In the genomic region with DNA sequence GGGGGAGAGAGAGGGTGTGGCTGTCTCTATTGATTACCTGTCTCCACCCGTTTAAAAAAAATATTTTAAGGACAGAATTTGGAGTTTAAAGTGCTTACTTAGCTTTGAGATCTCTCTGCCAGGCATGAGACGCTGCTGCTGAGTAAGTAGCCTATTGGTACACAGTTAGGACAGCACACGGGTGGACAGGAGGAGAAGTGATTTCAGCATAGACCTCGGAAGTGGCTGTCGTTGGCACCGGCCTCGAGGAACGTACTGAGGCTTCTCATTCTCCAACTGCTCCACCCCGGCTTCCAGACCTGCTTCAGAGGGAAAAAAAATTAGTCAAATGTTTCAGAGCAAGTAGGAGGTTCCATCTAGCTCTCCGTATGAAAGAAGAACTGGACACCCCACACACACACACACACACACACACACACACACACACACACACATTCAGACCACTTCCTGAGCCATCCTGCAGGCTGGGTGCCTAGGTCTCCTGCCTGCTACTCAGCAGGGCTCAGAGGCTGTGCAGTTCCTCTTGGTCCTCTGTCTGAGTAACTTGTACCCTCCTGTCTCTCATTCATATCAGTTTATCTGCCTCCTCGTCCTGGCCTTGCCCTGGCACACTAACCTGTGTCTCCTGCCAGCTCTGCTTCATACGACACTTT, we compare ENCODE assay signal across 39 mouse cellular contexts. TPM values are rescaled to one million over a fixed set of nuclear protein-coding genes. Genes with fewer than 3 reads are reported as not detected.
DNase-seq lines count a peak whose midpoint lies in the region; ATAC-seq and TF ChIP-seq lines count a peak whose summit lies in the region.
"Had no signal": no experiment of that assay in that cellular context is flagged by ENCODE, and none has a peak within 500 bp of the region (broad histone marks: within the 10 kb centered on the region; RNA-seq: fewer than 3 reads in every experiment).

No protein-coding gene starts in this region.

- H3K9ac ChIP-seq in liver, postnatal 0 days (replicated peaks): no peak overlapping the region
- no peak overlapping the region for H3K9ac ChIP-seq in midbrain, postnatal 0 days (replicated peaks; ENCODE audit: low read length, poor library complexity, severe bottlenecking)
- H3K9ac ChIP-seq: embryonic facial prominence, embryonic 13.5 days; heart, embryonic 15.5 days; hindbrain, embryonic 12.5 days; intestine, embryonic 15.5 days; liver, embryonic 15.5 days; neural tube, embryonic 15.5 days had no signal

- no peak for TF ChIP-seq CTCF in liver, postnatal 0 days (IDR thresholded peaks at IDR 0.05; ENCODE audit: low read depth)
- no peak for TF ChIP-seq CTCF in midbrain, postnatal 0 days (IDR thresholded peaks at IDR 0.05)

- ATAC-seq in liver, postnatal 0 days: no peak
- no peak for ATAC-seq in midbrain, postnatal 0 days (ENCODE audit: low FRiP score)
- ATAC-seq in frontal cortex, adult (ENCODE audit: low TSS enrichment): no peak
- ATAC-seq: activated CD4-positive, CD25-positive, alpha-beta regulatory T cell, adult 4 months; hindbrain, postnatal 0 days; intestine, embryonic 15.5 days had no signal

- H3K4me3 ChIP-seq in liver, postnatal 0 days (ENCODE audit: low read depth, low read length): no peak overlapping the region
- H3K4me3 ChIP-seq in midbrain, postnatal 0 days (ENCODE audit: low read depth, low read length): no peak overlapping the region
- H3K4me3 ChIP-seq: embryonic facial prominence, embryonic 13.5 days; heart, embryonic 10.5 days; heart, embryonic 15.5 days; hindbrain, embryonic 12.5 days; intestine, embryonic 15.5 days; liver, embryonic 15.5 days; neural tube, embryonic 15.5 days had no signal

- H3K4me1 ChIP-seq in liver, postnatal 0 days (ENCODE audit: insufficient read depth): 0 out of 2 replicates have a peak, but pooled peaks cover 3% of the 10 kb centered on the region
- no peaks in the 10 kb centered on the region for H3K4me1 ChIP-seq in midbrain, postnatal 0 days (ENCODE audit: insufficient read depth, low read length)
- H3K4me1 ChIP-seq: embryonic facial prominence, embryonic 13.5 days; heart, embryonic 10.5 days; hindbrain, embryonic 12.5 days; intestine, embryonic 15.5 days; neural tube, embryonic 15.5 days had no signal

- WGBS in liver, postnatal 0 days (ENCODE audit: insufficient replicate concordance): 45% methylated on average over 12 of the region's 12 CpGs
- 85% methylated on average over 12 of the region's 12 CpGs for WGBS in midbrain, postnatal 0 days

- no peak for TF ChIP-seq EP300 in liver, postnatal 0 days (IDR thresholded peaks at IDR 0.05; ENCODE audit: low read depth)

- no peaks in the 10 kb centered on the region for H3K27me3 ChIP-seq in liver, postnatal 0 days (ENCODE audit: insufficient read depth, low read length)
- H3K27me3 ChIP-seq in midbrain, postnatal 0 days (ENCODE audit: insufficient read depth, low read length): no peaks in the 10 kb centered on the region
- H3K27me3 ChIP-seq: embryonic facial prominence, embryonic 13.5 days; heart, embryonic 15.5 days; hindbrain, embryonic 12.5 days; intestine, embryonic 15.5 days; liver, embryonic 15.5 days; neural tube, embryonic 15.5 days had no signal

- H3K9me3 ChIP-seq in liver, postnatal 0 days (ENCODE audit: low read length): no peaks in the 10 kb centered on the region
- H3K9me3 ChIP-seq in midbrain, postnatal 0 days (ENCODE audit: low read length): no peaks in the 10 kb centered on the region
- H3K9me3 ChIP-seq: embryonic facial prominence, embryonic 13.5 days; heart, embryonic 10.5 days; heart, embryonic 15.5 days; hindbrain, embryonic 12.5 days; intestine, embryonic 15.5 days; liver, embryonic 15.5 days; neural tube, embryonic 15.5 days had no signal

- H3K27ac ChIP-seq in liver, postnatal 0 days (ENCODE audit: low read depth): no peak overlapping the region
- no peak overlapping the region for H3K27ac ChIP-seq in midbrain, postnatal 0 days (ENCODE audit: low read depth, low read length)
- H3K27ac ChIP-seq: embryonic facial prominence, embryonic 13.5 days; heart, embryonic 10.5 days; heart, embryonic 15.5 days; hindbrain, embryonic 12.5 days; hindbrain, postnatal 0 days; intestine, embryonic 15.5 days; kidney, postnatal 0 days; liver, embryonic 15.5 days; neural tube, embryonic 15.5 days had no signal

- no peak overlapping the region for H3K4me2 ChIP-seq in liver, postnatal 0 days (ENCODE audit: low read depth, low read length)
- H3K4me2 ChIP-seq in midbrain, postnatal 0 days (ENCODE audit: low read depth, low read length, poor library complexity, severe bottlenecking): no peak overlapping the region
- H3K4me2 ChIP-seq: embryonic facial prominence, embryonic 13.5 days; heart, embryonic 15.5 days; hindbrain, embryonic 12.5 days; intestine, embryonic 15.5 days; liver, embryonic 15.5 days; neural tube, embryonic 15.5 days had no signal

- H3K36me3 ChIP-seq in liver, postnatal 0 days (replicated peaks; ENCODE audit: insufficient read depth, low read length): peaks cover 24% of the 10 kb centered on the region; the same call in 1 of the 2 replicates
- H3K36me3 ChIP-seq in midbrain, postnatal 0 days (ENCODE audit: insufficient read depth, low read length): peaks cover 55% of the 10 kb centered on the region

- peak; percentile 5 for DNase-seq in kidney, postnatal 10 days
- no peak for DNase-seq in kidney, adult 11 months
- peak; percentile 5 for DNase-seq in MN1 (ENCODE audit: low spot score)
- peak; percentile 14 for DNase-seq in liver, postnatal 0 days
- DNase-seq in midbrain, postnatal 0 days (ENCODE audit: low spot score): no peak
- DNase-seq in urinary bladder, postnatal 25 days (ENCODE audit: low spot score): no peak
- DNase-seq: adrenal gland, adult 8-10 months; cerebellum, adult 9-10 months; embryo, embryonic 11 days; gastrocnemius, postnatal 10 days; kidney, adult 8-10 months; layer of hippocampus, postnatal 36 days; left cerebral cortex, postnatal 4 days; lung, postnatal 36 days; midbrain, embryonic 14.5 days; retina, postnatal 1 day; right cerebral cortex, postnatal 25 days; spleen, adult 18-20 months; thymus, adult 2 months; thymus, postnatal 36 days had no signal

RNA-seq across cellular contexts. Expression of a gene that starts 10.8 kb away (rescaled TPM):
- 5.8 and 7.2 TPM in 2 replicates for polyA plus RNA-seq in liver, postnatal 0 days (2015; fragmentation: Nextera tagmentation; extraction: Ambion mirVana)
- total RNA-seq in midbrain, postnatal 0 days (2014; rRNA removed): 93.8 and 108 TPM in 2 replicates
- polyA plus RNA-seq in midbrain, postnatal 0 days (2015; fragmentation: Nextera tagmentation; extraction: Ambion mirVana): 58.0 and 66.1 TPM in 2 replicates
- polyA plus RNA-seq: activated CD4-positive, CD25-positive, alpha-beta regulatory T cell, adult 4 months had no signal

RNA-seq across cellular contexts. Expression of a gene that starts 20.1 kb away (rescaled TPM):
- polyA plus RNA-seq in liver, postnatal 0 days (2015; fragmentation: Nextera tagmentation; extraction: Ambion mirVana): 0.23 and 0.31 TPM in 2 replicates
- total RNA-seq in midbrain, postnatal 0 days (2014; rRNA removed): not detected in 2 replicates
- 0.18 and 0.81 TPM in 2 replicates for polyA plus RNA-seq in midbrain, postnatal 0 days (2015; fragmentation: Nextera tagmentation; extraction: Ambion mirVana)
- total RNA-seq: hindbrain, postnatal 0 days had no signal

RNA-seq across cellular contexts. Expression of a gene that starts 25.2 kb away (rescaled TPM):
- polyA plus RNA-seq in liver, postnatal 0 days (2015; fragmentation: Nextera tagmentation; extraction: Ambion mirVana): 8.8 and 9.0 TPM in 2 replicates
- total RNA-seq in midbrain, postnatal 0 days (2014; rRNA removed): 60.4 and 65.5 TPM in 2 replicates
- polyA plus RNA-seq in midbrain, postnatal 0 days (2015; fragmentation: Nextera tagmentation; extraction: Ambion mirVana): 23.5 TPM in 2 replicates

RNA-seq across cellular contexts. Expression of a gene that starts 46.9 kb away (rescaled TPM):
- not detected in 2 replicates for polyA plus RNA-seq in liver, postnatal 0 days (2015; fragmentation: Nextera tagmentation; extraction: Ambion mirVana)
- total RNA-seq in midbrain, postnatal 0 days (2014; rRNA removed): not detected in 2 replicates
- polyA plus RNA-seq in midbrain, postnatal 0 days (2015; fragmentation: Nextera tagmentation; extraction: Ambion mirVana): not detected in 2 replicates
- total RNA-seq: adrenal gland, adult 8-10 months; adrenal gland, postnatal 4 days; gastrocnemius, postnatal 10 days; heart, postnatal 25 days; hindbrain, postnatal 0 days; layer of hippocampus, postnatal 36 days; left cerebral cortex, postnatal 4 days had no signal
- polyA plus RNA-seq: activated CD4-positive, CD25-positive, alpha-beta regulatory T cell, adult 4 months; embryonic facial prominence, embryonic 13.5 days; forebrain, embryonic 11.5 days; forebrain, embryonic 16.5 days; gonadal fat pad, adult 2 months; heart, embryonic 10.5 days; heart, embryonic 15.5 days; hindbrain, embryonic 12.5 days; hindbrain, postnatal 0 days; intestine, embryonic 15.5 days; kidney, postnatal 0 days; large intestine, adult 2 months; limb, embryonic 14.5 days; liver, embryonic 15.5 days; lung, embryonic 16.5 days; midbrain, embryonic 14.5 days; neural tube, embryonic 15.5 days; thymus, adult 2 months had no signal

Comparison
In these comparisons a context has a peak if more than half of its experiments do, and no peak if none do; other contexts are left out.
1. DNase-seq: peak in kidney, postnatal 10 days (single experiment), MN1 (single experiment) and liver, postnatal 0 days (single experiment); none in kidney, adult 11 months (single experiment), midbrain, postnatal 0 days (single experiment) and urinary bladder, postnatal 25 days (single experiment).